Mouse (Mus musculus): ENCODE results near the gene Hist2h3c1. TPM values are rescaled to one million over a fixed set of nuclear protein-coding genes. Genes with fewer than 3 reads are reported as not detected.

The Hist2h3c1 gene
- polyA plus RNA-seq, 1 experiment: not detected

DNA sequence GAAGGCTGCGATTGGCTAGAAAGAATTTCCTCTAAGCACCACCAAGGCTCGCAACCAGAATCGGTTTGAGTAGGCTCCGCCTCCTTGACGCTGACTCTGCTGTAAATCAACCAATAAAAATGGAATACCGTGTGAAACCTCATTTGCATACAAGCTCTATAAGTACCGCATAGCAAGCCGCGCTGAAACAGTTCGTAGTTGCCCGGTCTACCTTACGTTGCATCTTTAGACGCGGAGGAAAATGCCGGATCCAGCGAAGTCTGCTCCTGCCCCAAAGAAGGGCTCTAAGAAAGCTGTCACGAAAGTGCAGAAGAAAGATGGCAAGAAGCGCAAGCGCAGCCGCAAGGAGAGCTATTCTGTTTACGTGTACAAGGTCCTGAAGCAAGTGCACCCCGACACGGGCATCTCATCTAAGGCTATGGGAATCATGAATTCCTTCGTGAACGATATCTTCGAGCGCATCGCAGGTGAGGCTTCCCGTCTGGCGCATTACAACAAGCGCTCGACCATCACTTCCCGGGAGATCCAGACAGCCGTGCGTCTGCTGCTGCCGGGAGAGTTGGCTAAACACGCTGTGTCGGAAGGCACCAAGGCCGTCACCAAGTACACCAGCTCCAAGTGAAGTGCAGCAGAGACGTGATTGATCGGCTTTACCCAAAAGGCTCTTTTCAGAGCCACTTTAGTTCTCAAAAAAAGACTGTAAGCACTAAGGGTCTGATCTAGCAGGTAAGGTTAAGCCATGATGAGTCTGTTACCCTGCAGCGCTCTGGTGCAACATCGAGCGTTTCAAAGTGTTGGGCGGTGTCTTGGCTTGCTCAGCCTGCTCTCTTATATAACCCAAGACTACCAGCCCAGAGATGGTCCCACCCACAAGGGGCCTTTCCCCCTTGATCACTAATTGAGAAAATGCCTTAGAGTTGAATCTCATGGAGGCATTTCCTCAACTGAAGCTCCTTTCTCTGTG is 23.3 kb downstream of the Hist2h3c1 start, which contains the start of gene Hist2h2bb:
Hist2h2bb (plus strand) TSS at position 242 of the 964 bp plus-strand sequence.
- peak within 1 kb of the TSS; percentile 82 for H3K4me2 ChIP-seq (ENCODE audit: low read depth)
- no peaks in the 10 kb centered on the region for H3K79me2 ChIP-seq (ENCODE audit: control insufficient read depth, insufficient read depth)
- TF ChIP-seq MAX (IDR thresholded peaks at IDR 0.05; ENCODE audit: low read depth): no peak
- no peak for TF ChIP-seq TCF3 (IDR thresholded peaks at IDR 0.05; ENCODE audit: insufficient read length, low read depth)
- peak; percentile 89 for TF ChIP-seq POLR2A (IDR thresholded peaks at IDR 0.05; ENCODE audit: insufficient read length, low read depth)
- TF ChIP-seq TCF12 (IDR thresholded peaks at IDR 0.05; ENCODE audit: insufficient read depth, poor library complexity, severe bottlenecking): no peak
- peak; percentile 99 for TF ChIP-seq POLR2AphosphoS2 (IDR thresholded peaks at IDR 0.05; ENCODE audit: insufficient read length, low read depth)
- TF ChIP-seq REST (IDR thresholded peaks at IDR 0.05; ENCODE audit: insufficient read depth, insufficient read length): no peak
- 0 out of 2 replicates have a peak, but pooled peaks have one; percentile 2 for TF ChIP-seq CEBPB (IDR thresholded peaks at IDR 0.05; ENCODE audit: insufficient read depth, poor library complexity, severe bottlenecking)
- TF ChIP-seq MYOG (IDR thresholded peaks at IDR 0.05; ENCODE audit: control insufficient read depth in 1 of 3, insufficient read depth in 1 of 3, insufficient read length in 2 of 3, low read depth in 2 of 3): no peak
- no peak for TF ChIP-seq USF1 (IDR thresholded peaks at IDR 0.05; ENCODE audit: low read depth)
- no peak for TF ChIP-seq SRF (IDR thresholded peaks at IDR 0.05; ENCODE audit: control insufficient read depth, insufficient read length, low read depth)
- H3K36me3 ChIP-seq (ENCODE audit: control insufficient read depth, insufficient read depth): no peaks in the 10 kb centered on the region
- H3K27me3 ChIP-seq (ENCODE audit: control insufficient read depth, insufficient read depth, insufficient read length): no peaks in the 10 kb centered on the region
- H3K4me3 ChIP-seq: peak within 1 kb of the TSS; percentile 46
- H3ac ChIP-seq (ENCODE audit: control insufficient read depth, insufficient read length): peak within 1 kb of the TSS; percentile 46

DNA sequence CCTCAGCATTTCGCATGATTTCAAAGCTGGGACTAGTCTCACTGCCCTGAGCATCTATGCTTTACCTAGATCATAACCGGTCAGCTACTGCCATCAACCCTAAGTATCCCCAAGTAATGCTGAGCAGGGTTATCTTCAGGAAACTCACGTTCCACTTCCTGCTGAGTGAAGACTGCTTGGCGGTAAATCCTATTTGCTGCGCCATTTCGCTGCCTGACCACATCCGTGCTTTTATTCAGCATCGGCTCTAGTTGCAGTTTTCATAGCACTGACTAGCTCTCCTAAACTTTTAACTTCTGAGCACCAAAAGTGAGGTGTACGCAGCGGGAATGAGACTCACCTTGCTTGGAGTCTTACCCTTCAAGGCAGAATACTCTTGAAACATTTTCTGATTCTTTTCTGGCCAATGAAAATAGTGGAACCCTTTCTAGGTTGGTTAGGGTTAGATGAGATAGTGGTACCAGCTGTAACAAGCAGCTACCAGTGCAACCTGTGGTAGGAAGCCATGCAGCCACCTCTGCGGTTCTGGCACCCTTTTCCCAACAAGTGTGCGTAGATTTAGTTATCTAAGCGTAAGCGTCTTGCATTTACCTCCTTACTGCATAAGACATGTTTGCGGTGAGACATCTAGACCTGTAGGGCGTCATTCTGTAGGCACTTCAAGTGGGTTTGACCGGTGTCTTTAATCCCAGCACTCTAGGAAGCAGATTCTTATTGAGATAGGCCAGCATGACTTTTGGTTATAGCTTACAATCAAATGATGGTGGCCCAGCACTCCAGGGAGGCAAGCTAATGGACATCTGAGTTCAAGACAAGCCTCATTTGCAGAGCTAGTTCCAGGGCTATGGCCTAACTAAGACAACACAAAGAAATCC is 27.3 kb downstream of the Hist2h3c1 start:
- peak overlapping the region; percentile 50 for H3K4me3 ChIP-seq
- H3K27me3 ChIP-seq (ENCODE audit: control insufficient read depth, insufficient read depth, insufficient read length): no peaks in the 10 kb centered on the region
- TF ChIP-seq MAX (IDR thresholded peaks at IDR 0.05; ENCODE audit: low read depth) (no peak), POLR2A (IDR thresholded peaks at IDR 0.05; ENCODE audit: insufficient read length, low read depth) (peak; percentile 68), POLR2AphosphoS2 (IDR thresholded peaks at IDR 0.05; ENCODE audit: insufficient read length, low read depth) (peak; percentile 89), TCF3 (IDR thresholded peaks at IDR 0.05; ENCODE audit: insufficient read length, low read depth) (no peak), REST (IDR thresholded peaks at IDR 0.05; ENCODE audit: insufficient read depth, insufficient read length) (no peak)
- H3K4me2 ChIP-seq (ENCODE audit: low read depth): peak overlapping the region; percentile 93
- H3ac ChIP-seq (ENCODE audit: control insufficient read depth, insufficient read length): no peak overlapping the region
- H3K79me2 ChIP-seq (ENCODE audit: control insufficient read depth, insufficient read depth): no peaks in the 10 kb centered on the region
- H3K36me3 ChIP-seq (ENCODE audit: control insufficient read depth, insufficient read depth): no peaks in the 10 kb centered on the region

DNA sequence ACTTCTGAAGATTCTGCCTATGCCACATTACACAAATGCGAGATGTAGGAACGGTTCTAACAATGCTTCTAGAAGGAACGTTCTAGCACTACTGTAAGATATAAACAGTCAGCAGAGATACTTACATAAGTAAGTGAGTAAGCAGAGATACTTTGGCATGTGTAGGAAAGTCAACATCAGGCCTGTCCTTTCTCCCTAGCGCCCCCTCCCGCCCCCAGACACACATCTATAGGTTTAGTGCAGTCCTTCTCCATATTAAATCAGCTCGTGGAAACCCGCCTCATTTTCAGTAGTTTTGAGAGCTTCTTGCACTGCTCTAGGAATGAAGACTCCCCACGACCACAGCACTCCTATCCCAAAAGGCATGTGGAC is 30.9 kb downstream of the Hist2h3c1 start:
- no peaks in the 10 kb centered on the region for H3K79me2 ChIP-seq (ENCODE audit: control insufficient read depth, insufficient read depth)
- H3K4me3 ChIP-seq: peak overlapping the region; percentile 18
- peak overlapping the region; percentile 79 for H3K4me2 ChIP-seq (ENCODE audit: low read depth)
- H3ac ChIP-seq (ENCODE audit: control insufficient read depth, insufficient read length): no peak overlapping the region
- H3K36me3 ChIP-seq (ENCODE audit: control insufficient read depth, insufficient read depth): no peaks in the 10 kb centered on the region
- H3K27me3 ChIP-seq (ENCODE audit: control insufficient read depth, insufficient read depth, insufficient read length): no peaks in the 10 kb centered on the region
- TF ChIP-seq CEBPB (IDR thresholded peaks at IDR 0.05; ENCODE audit: insufficient read depth, poor library complexity, severe bottlenecking) (no peak), USF1 (IDR thresholded peaks at IDR 0.05; ENCODE audit: low read depth) (no peak), POLR2AphosphoS2 (IDR thresholded peaks at IDR 0.05; ENCODE audit: insufficient read length, low read depth) (no peak)

DNA sequence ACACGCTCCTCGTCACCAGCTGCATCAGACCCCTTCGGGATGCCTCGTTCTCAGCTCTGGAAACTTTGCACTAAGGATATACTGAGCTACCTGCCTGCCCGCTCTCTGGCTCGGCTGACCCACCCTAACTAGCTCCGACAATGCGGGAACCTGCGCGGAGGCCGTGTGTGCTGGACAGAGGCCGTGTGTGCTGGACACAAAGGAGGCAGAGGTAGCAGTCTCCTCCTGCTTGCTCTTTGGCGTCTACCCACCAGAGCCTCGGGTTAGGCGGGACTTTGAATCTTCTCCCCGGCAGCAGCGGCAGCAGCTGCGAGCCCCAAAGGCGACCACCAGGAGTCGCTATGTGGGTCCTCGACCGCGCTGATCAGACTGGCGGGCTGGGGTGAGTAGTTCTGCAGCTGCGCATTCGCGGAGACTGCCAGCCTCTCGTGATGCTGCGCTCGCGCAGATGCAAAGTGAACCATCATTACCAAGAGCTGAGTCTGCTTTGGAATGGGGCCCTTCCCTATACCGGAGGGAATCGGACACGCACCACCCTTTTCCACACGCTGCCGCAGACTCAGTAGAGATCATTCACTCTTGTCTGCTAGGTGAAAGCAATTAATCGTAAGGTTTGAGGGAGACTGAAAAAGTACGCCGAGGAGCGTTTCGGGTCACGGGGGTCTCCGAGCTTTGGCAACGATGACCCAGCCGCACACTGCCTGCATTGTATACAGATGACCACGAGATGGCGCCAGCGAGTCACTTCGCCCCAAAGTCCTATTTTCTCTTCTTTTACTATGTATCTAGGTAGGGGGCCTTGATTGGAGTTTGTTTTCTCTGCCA is 31.5 kb downstream of the Hist2h3c1 start:
- peak overlapping the region; percentile 79 for H3K4me2 ChIP-seq (ENCODE audit: low read depth)
- TF ChIP-seq TCF12 (IDR thresholded peaks at IDR 0.05; ENCODE audit: insufficient read depth, poor library complexity, severe bottlenecking) (no peak), REST (IDR thresholded peaks at IDR 0.05; ENCODE audit: insufficient read depth, insufficient read length) (peak; percentile 7), E2F4 (IDR thresholded peaks at IDR 0.05; ENCODE audit: insufficient read depth) (no peak), POLR2A (IDR thresholded peaks at IDR 0.05; ENCODE audit: insufficient read length, low read depth) (peak; percentile 22), TCF3 (IDR thresholded peaks at IDR 0.05; ENCODE audit: insufficient read length, low read depth) (no peak), USF1 (IDR thresholded peaks at IDR 0.05; ENCODE audit: low read depth) (no peak), SRF (IDR thresholded peaks at IDR 0.05; ENCODE audit: control insufficient read depth, insufficient read length, low read depth) (no peak), MYOD1 (IDR thresholded peaks at IDR 0.05; ENCODE audit: control insufficient read depth in 1 of 3, insufficient read length in 2 of 3, low read depth in 2 of 3) (peak in 2 of 3 experiments; percentile 20 to 60), MYOG (IDR thresholded peaks at IDR 0.05; ENCODE audit: control insufficient read depth in 1 of 3, insufficient read depth in 1 of 3, insufficient read length in 2 of 3, low read depth in 2 of 3) (peak in 2 of 3 experiments; percentile 49 to 80), POLR2AphosphoS2 (IDR thresholded peaks at IDR 0.05; ENCODE audit: insufficient read length, low read depth) (peak; percentile 68), MAX (IDR thresholded peaks at IDR 0.05; ENCODE audit: low read depth) (no peak), CEBPB (IDR thresholded peaks at IDR 0.05; ENCODE audit: insufficient read depth, poor library complexity, severe bottlenecking) (no peak)

More for the DNA sequence above, 31.5 kb downstream of the Hist2h3c1 start:
- Histone ChIP-seq H3K36me3 (ENCODE audit: control insufficient read depth, insufficient read depth) (no peaks in the 10 kb centered on the region), H3K27me3 (ENCODE audit: control insufficient read depth, insufficient read depth, insufficient read length) (no peaks in the 10 kb centered on the region), H3K79me2 (ENCODE audit: control insufficient read depth, insufficient read depth) (no peaks in the 10 kb centered on the region), H3K4me3 (peak overlapping the region; percentile 18), H3ac (ENCODE audit: control insufficient read depth, insufficient read length) (no peak overlapping the region)

All from myocyte (in vitro differentiated cells).